Mouse (Mus musculus): ENCODE data around the gene Gm17542. TPM values are rescaled to one million over a fixed set of nuclear protein-coding genes. Genes with fewer than 3 reads are reported as not detected.

Gene Gm17542
- polyA plus RNA-seq, 1 experiment, result not detected

DNA sequence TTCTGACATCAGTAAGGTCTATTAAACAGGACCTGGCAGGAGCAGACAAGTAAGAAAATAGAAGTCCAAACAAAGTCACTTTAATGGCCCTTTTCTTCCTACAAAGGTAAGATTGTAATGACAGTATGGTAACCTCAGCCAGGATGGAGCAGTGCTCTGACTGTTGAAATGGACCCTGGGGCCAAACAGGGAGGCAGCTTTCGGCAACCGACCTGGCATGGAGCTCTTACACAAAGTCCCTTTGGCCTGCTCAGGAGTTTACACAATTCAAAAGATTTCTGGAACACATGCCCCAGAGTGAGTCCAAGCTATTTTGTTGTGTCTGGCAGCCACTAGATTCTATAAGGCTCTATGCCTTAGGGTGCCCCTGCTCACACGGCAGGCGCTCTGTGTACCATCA is 9.0 kb downstream of the Gm17542 start:
- TF ChIP-seq FOSL1 (IDR thresholded peaks at IDR 0.05; ENCODE audit: insufficient read depth, low read length, poor library complexity, severe bottlenecking), result no peak
- no peak for TF ChIP-seq CTCF (IDR thresholded peaks at IDR 0.05; ENCODE audit: control insufficient read depth, insufficient read depth, insufficient read length)
- TF ChIP-seq USF1 (IDR thresholded peaks at IDR 0.05; ENCODE audit: low read depth), result no peak
- TF ChIP-seq MYOD1 (IDR thresholded peaks at IDR 0.05; ENCODE audit: control insufficient read depth, insufficient read length, low read depth), result no peak
- TF ChIP-seq CEBPB (IDR thresholded peaks at IDR 0.05; ENCODE audit: low read depth), result no peak
- TF ChIP-seq MYOG (IDR thresholded peaks at IDR 0.05; ENCODE audit: control insufficient read depth, extremely low read depth, insufficient read length), result no peak
- TF ChIP-seq MAX (IDR thresholded peaks at IDR 0.05), result no peak
- H3K79me3 ChIP-seq (ENCODE audit: low read depth), result no peaks in the 10 kb centered on the region
- no peak overlapping the region for H3ac ChIP-seq (ENCODE audit: control insufficient read depth, insufficient read length, low read depth)
- no peaks in the 10 kb centered on the region for H3K27me3 ChIP-seq (ENCODE audit: control insufficient read depth, insufficient read depth, insufficient read length)
- H3K36me3 ChIP-seq (ENCODE audit: control insufficient read depth, insufficient read depth), result no peaks in the 10 kb centered on the region
- H3K79me2 ChIP-seq (ENCODE audit: control insufficient read depth, insufficient read depth), result no peaks in the 10 kb centered on the region
- H3K4me3 ChIP-seq (ENCODE audit: insufficient read depth, poor library complexity, severe bottlenecking), result no peak overlapping the region

DNA sequence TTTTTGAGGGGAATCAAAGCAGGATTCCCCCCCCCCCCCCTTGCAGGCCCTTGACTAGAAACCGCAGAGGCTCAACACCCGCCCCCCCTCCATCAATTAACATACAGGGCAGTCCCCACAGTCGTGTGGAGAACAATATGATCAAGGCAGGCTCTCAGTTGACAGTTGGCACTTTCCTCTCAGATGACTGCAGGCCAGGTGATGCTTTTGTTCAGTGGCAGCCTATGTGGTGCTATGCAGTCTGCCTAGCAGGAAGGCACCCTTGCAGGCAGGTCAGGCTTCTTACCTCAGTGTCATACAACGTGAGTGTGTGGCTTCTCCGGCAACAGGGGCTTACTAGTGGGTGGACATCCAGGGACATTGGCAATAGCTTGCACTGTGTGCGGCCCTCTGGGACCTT is 17.4 kb downstream of the Gm17542 start:
- no peak overlapping the region for H3ac ChIP-seq (ENCODE audit: control insufficient read depth, insufficient read length, low read depth)
- TF ChIP-seq CTCF (IDR thresholded peaks at IDR 0.05; ENCODE audit: control insufficient read depth, insufficient read depth, insufficient read length) (no peak), USF1 (IDR thresholded peaks at IDR 0.05; ENCODE audit: low read depth) (no peak), CEBPB (IDR thresholded peaks at IDR 0.05; ENCODE audit: low read depth) (no peak), MAX (IDR thresholded peaks at IDR 0.05) (no peak)
- no peaks in the 10 kb centered on the region for H3K27me3 ChIP-seq (ENCODE audit: control insufficient read depth, insufficient read depth, insufficient read length)

DNA sequence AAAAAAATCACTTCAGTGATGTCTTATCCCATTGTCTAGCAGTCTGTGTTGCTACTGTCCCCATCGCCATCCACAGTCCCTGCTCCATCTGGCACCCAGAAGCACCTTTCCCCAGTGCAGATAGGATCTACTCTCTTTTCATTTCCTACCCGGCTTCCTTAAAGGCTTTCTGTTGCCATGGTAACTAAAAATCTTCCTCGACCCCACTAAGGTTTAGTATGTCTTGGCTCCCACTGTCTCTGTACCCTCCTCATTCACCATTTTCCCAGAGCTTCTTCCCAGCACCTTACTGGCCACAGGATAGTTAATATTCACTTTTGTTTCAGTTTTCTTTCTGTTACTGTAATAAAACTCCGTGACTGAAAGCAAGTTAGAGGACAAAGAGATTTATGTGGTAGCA is 17.9 kb downstream of the Gm17542 start:
- Histone ChIP-seq H3K4me3 (ENCODE audit: insufficient read depth, poor library complexity, severe bottlenecking) (no peak overlapping the region), H3K79me3 (ENCODE audit: low read depth) (no peaks in the 10 kb centered on the region), H3K36me3 (ENCODE audit: control insufficient read depth, insufficient read depth) (no peaks in the 10 kb centered on the region), H3ac (ENCODE audit: control insufficient read depth, insufficient read length, low read depth) (no peak overlapping the region), H3K27me3 (ENCODE audit: control insufficient read depth, insufficient read depth, insufficient read length) (no peaks in the 10 kb centered on the region), H3K79me2 (ENCODE audit: control insufficient read depth, insufficient read depth) (no peaks in the 10 kb centered on the region)
- TF ChIP-seq MAX (IDR thresholded peaks at IDR 0.05) (no peak), MYOG (IDR thresholded peaks at IDR 0.05; ENCODE audit: control insufficient read depth, extremely low read depth, insufficient read length) (no peak)

More for the DNA sequence above, 17.4 kb downstream of the Gm17542 start:
- Histone ChIP-seq H3K79me3 (ENCODE audit: low read depth) (no peaks in the 10 kb centered on the region), H3K36me3 (ENCODE audit: control insufficient read depth, insufficient read depth) (no peaks in the 10 kb centered on the region), H3K4me3 (ENCODE audit: insufficient read depth, poor library complexity, severe bottlenecking) (no peak overlapping the region), H3K79me2 (ENCODE audit: control insufficient read depth, insufficient read depth) (no peaks in the 10 kb centered on the region)

DNA sequence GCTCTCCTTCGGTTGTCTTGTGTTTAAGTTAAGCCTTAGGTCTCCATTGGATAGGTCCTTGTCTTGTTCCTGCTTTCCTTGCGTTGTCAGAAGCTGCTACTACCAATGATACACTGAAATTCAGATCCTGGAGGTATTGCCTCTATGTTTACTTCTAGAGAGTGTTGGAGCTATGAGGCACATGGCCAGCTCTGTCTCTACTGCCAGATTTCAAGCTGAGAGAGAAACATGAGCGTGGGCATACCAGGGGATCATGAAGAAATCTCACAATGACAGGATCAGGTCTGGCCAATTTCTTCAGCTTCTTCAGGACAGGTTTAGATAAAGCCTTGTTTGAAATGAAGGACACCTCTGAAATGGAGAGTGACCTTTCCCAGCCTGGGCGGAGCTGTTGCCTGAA is 19.1 kb downstream of the Gm17542 start:
- H3ac ChIP-seq (ENCODE audit: control insufficient read depth, insufficient read length, low read depth), result no peak overlapping the region
- no peaks in the 10 kb centered on the region for H3K79me3 ChIP-seq (ENCODE audit: low read depth)
- no peak overlapping the region for H3K4me3 ChIP-seq (ENCODE audit: insufficient read depth, poor library complexity, severe bottlenecking)
- H3K27me3 ChIP-seq (ENCODE audit: control insufficient read depth, insufficient read depth, insufficient read length), result no peaks in the 10 kb centered on the region
- no peaks in the 10 kb centered on the region for H3K79me2 ChIP-seq (ENCODE audit: control insufficient read depth, insufficient read depth)
- TF ChIP-seq USF1 (IDR thresholded peaks at IDR 0.05; ENCODE audit: low read depth) (no peak), MYOG (IDR thresholded peaks at IDR 0.05; ENCODE audit: control insufficient read depth, extremely low read depth, insufficient read length) (no peak), MAX (IDR thresholded peaks at IDR 0.05) (no peak)
- no peaks in the 10 kb centered on the region for H3K36me3 ChIP-seq (ENCODE audit: control insufficient read depth, insufficient read depth)

DNA sequence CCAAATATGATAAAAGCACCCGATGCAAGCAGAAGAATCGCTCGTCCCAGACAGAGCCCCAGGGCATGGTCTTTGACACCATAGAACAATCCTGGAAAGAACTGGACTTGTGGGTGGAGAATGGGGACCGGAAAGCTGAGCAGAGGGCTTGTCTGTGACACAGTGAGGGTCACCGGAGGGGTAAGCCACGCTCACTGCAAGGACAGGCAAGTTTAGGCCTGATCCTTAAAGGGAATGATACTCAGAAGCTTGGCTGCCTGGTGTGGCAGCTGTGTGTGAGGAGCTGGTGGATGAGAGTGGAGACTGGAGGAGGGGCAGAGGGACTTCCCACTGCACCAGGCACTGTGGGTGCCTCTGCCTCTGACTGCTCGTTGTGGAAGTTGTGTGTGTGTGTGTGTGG is 27.0 kb downstream of the Gm17542 start:
- H3ac ChIP-seq (ENCODE audit: control insufficient read depth, insufficient read length, low read depth), result no peak overlapping the region
- H3K4me3 ChIP-seq (ENCODE audit: insufficient read depth, poor library complexity, severe bottlenecking), result no peak overlapping the region
- H3K79me3 ChIP-seq (ENCODE audit: low read depth), result no peaks in the 10 kb centered on the region
- H3K79me2 ChIP-seq (ENCODE audit: control insufficient read depth, insufficient read depth), result no peaks in the 10 kb centered on the region
- H3K27me3 ChIP-seq (ENCODE audit: control insufficient read depth, insufficient read depth, insufficient read length), result no peaks in the 10 kb centered on the region
- H3K36me3 ChIP-seq (ENCODE audit: control insufficient read depth, insufficient read depth), result no peaks in the 10 kb centered on the region
- no peak for TF ChIP-seq CEBPB (IDR thresholded peaks at IDR 0.05; ENCODE audit: low read depth)
- TF ChIP-seq CTCF (IDR thresholded peaks at IDR 0.05; ENCODE audit: control insufficient read depth, insufficient read depth, insufficient read length), result no peak
- no peak for TF ChIP-seq FOSL1 (IDR thresholded peaks at IDR 0.05; ENCODE audit: insufficient read depth, low read length, poor library complexity, severe bottlenecking)
- TF ChIP-seq MYOG (IDR thresholded peaks at IDR 0.05; ENCODE audit: control insufficient read depth, extremely low read depth, insufficient read length), result no peak
- no peak for TF ChIP-seq MAX (IDR thresholded peaks at IDR 0.05)
- TF ChIP-seq MYOD1 (IDR thresholded peaks at IDR 0.05; ENCODE audit: control insufficient read depth, insufficient read length, low read depth), result no peak
- TF ChIP-seq USF1 (IDR thresholded peaks at IDR 0.05; ENCODE audit: low read depth), result no peak

DNA sequence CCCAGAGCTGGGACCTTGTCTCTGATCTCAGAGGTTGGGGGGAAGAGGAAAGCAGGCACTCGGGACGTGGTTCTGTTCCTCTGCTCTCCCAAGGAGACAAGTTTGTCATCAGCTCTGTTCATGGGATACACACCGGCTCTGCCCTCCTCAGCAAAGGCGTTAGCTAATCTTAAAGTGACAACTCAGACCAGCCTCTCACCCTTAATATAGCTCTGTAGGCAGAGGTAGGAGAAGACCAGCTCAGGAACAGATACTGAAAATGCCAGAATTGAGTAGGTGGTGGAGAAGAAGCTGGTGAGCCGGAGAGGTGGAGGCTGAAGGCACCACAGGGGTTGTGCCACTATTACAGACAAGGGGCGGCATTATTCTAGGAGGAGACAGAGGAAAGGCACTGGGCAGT is 38.7 kb downstream of the Gm17542 start:
- no peak overlapping the region for H3ac ChIP-seq (ENCODE audit: control insufficient read depth, insufficient read length, low read depth)

More for the DNA sequence above, 38.7 kb downstream of the Gm17542 start:
- no peaks in the 10 kb centered on the region for H3K36me3 ChIP-seq (ENCODE audit: control insufficient read depth, insufficient read depth)
- no peaks in the 10 kb centered on the region for H3K79me3 ChIP-seq (ENCODE audit: low read depth)
- H3K79me2 ChIP-seq (ENCODE audit: control insufficient read depth, insufficient read depth), result no peaks in the 10 kb centered on the region
- H3K4me3 ChIP-seq (ENCODE audit: insufficient read depth, poor library complexity, severe bottlenecking), result no peak overlapping the region
- H3K27me3 ChIP-seq (ENCODE audit: control insufficient read depth, insufficient read depth, insufficient read length), result no peaks in the 10 kb centered on the region
- TF ChIP-seq MYOG (IDR thresholded peaks at IDR 0.05; ENCODE audit: control insufficient read depth, extremely low read depth, insufficient read length), result no peak
- no peak for TF ChIP-seq MYOD1 (IDR thresholded peaks at IDR 0.05; ENCODE audit: control insufficient read depth, insufficient read length, low read depth)
- TF ChIP-seq MAX (IDR thresholded peaks at IDR 0.05), result no peak
- no peak for TF ChIP-seq CEBPB (IDR thresholded peaks at IDR 0.05; ENCODE audit: low read depth)

All from C2C12 (cell line).